Comparison of ENCODE assay signal across 8 mouse cellular contexts in genomic region chr7:45700301-45701015, GRCm38 (mm10). TPM values are rescaled to one million over a fixed set of nuclear protein-coding genes. Genes with fewer than 3 reads are reported as not detected.
DNase-seq lines count a peak whose midpoint lies in the region; ATAC-seq and TF ChIP-seq lines count a peak whose summit lies in the region.

No protein-coding gene starts in this region.

- H3K27ac ChIP-seq in intestine, postnatal 0 days (ENCODE audit: low read depth, low read length), result no peak overlapping the region
- H3K27ac ChIP-seq in limb, embryonic 10.5 days, result peak overlapping the region; percentile 72
- H3K27ac ChIP-seq in midbrain, embryonic 12.5 days (replicated peaks), result peak overlapping the region; percentile 66
- H3K27ac ChIP-seq in stomach, embryonic 14.5 days (ENCODE audit: low read length), result no peak overlapping the region

- 0 out of 2 replicates have a peak, but pooled peaks cover 6% of the 10 kb centered on the region for H3K4me1 ChIP-seq in intestine, postnatal 0 days (replicated peaks; ENCODE audit: control insufficient read depth, insufficient read depth, low read length)
- peaks cover 47% of the 10 kb centered on the region for H3K4me1 ChIP-seq in limb, embryonic 10.5 days
- H3K4me1 ChIP-seq in midbrain, embryonic 12.5 days, result peaks cover 47% of the 10 kb centered on the region
- H3K4me1 ChIP-seq in stomach, embryonic 14.5 days (ENCODE audit: control insufficient read depth, insufficient read depth, low read length), result peaks cover 27% of the 10 kb centered on the region

- no peak overlapping the region for H3K9ac ChIP-seq in intestine, postnatal 0 days (ENCODE audit: low read depth, low read length)
- peak overlapping the region; percentile 64 for H3K9ac ChIP-seq in midbrain, embryonic 12.5 days (replicated peaks)
- H3K9ac ChIP-seq in stomach, embryonic 14.5 days (replicated peaks; ENCODE audit: low read depth, low read length), result peak overlapping the region; percentile 55; the same call in 1 of the 2 replicates

- H3K36me3 ChIP-seq in intestine, postnatal 0 days (ENCODE audit: control insufficient read depth, insufficient read depth), result no peaks in the 10 kb centered on the region
- no peaks in the 10 kb centered on the region for H3K36me3 ChIP-seq in limb, embryonic 10.5 days
- H3K36me3 ChIP-seq in midbrain, embryonic 12.5 days, result no peaks in the 10 kb centered on the region
- no peaks in the 10 kb centered on the region for H3K36me3 ChIP-seq in stomach, embryonic 14.5 days (ENCODE audit: control insufficient read depth, insufficient read depth, low read length)

- H3K27me3 ChIP-seq in intestine, postnatal 0 days (replicated peaks; ENCODE audit: control insufficient read depth, insufficient read depth, low read length), result peaks cover 27% of the 10 kb centered on the region
- H3K27me3 ChIP-seq in limb, embryonic 10.5 days (ENCODE audit: low read depth, poor library complexity, severe bottlenecking), result peaks cover 40% of the 10 kb centered on the region
- peaks cover 28% of the 10 kb centered on the region for H3K27me3 ChIP-seq in midbrain, embryonic 12.5 days
- 0 out of 2 replicates have a peak, but pooled peaks cover 4% of the 10 kb centered on the region for H3K27me3 ChIP-seq in stomach, embryonic 14.5 days (ENCODE audit: control insufficient read depth, insufficient read depth, low read length)

- H3K4me2 ChIP-seq in intestine, postnatal 0 days (replicated peaks; ENCODE audit: low read depth), result peak overlapping the region; percentile 55
- H3K4me2 ChIP-seq in midbrain, embryonic 12.5 days (replicated peaks), result peak overlapping the region; percentile 87
- peak overlapping the region; percentile 73 for H3K4me2 ChIP-seq in stomach, embryonic 14.5 days (replicated peaks; ENCODE audit: low read depth, low read length)

- H3K4me3 ChIP-seq in intestine, postnatal 0 days (ENCODE audit: low read depth, low read length), result peak overlapping the region; percentile 34
- peak overlapping the region; percentile 51 for H3K4me3 ChIP-seq in limb, embryonic 10.5 days
- peak overlapping the region; percentile 48 for H3K4me3 ChIP-seq in midbrain, embryonic 12.5 days
- peak overlapping the region; percentile 39 for H3K4me3 ChIP-seq in stomach, embryonic 14.5 days (ENCODE audit: low read depth, low read length)

- H3K9me3 ChIP-seq in intestine, postnatal 0 days (ENCODE audit: control insufficient read depth), result no peaks in the 10 kb centered on the region
- no peaks in the 10 kb centered on the region for H3K9me3 ChIP-seq in limb, embryonic 10.5 days (replicated peaks)
- no peaks in the 10 kb centered on the region for H3K9me3 ChIP-seq in midbrain, embryonic 12.5 days
- H3K9me3 ChIP-seq in stomach, embryonic 14.5 days (ENCODE audit: control insufficient read depth, low read depth, low read length), result no peaks in the 10 kb centered on the region

- WGBS in intestine, postnatal 0 days, result 2% methylated on average over 20 of the region's 20 CpGs
- WGBS in limb, embryonic 10.5 days, result under 1% methylated on average over 20 of the region's 20 CpGs
- WGBS in midbrain, embryonic 12.5 days, result under 1% methylated on average over 20 of the region's 20 CpGs
- WGBS in stomach, embryonic 14.5 days, result 1% methylated on average over 20 of the region's 20 CpGs

- 0 out of 2 replicates have a peak, but pooled peaks have one; percentile 11 for ATAC-seq in granulocyte monocyte progenitor cell, adult 5-6 weeks (replicated peaks; ENCODE audit: poor library complexity, severe bottlenecking)
- no peak for ATAC-seq in intestine, postnatal 0 days
- ATAC-seq in midbrain, embryonic 12.5 days (ENCODE audit: low FRiP score, low read depth), result peak; percentile 14; the same call in 1 of the 2 replicates
- no peak for ATAC-seq in stomach, embryonic 14.5 days (ENCODE audit: insufficient number of reproducible peaks, insufficient read depth, low FRiP score, low read depth)

- DNase-seq in adrenal gland, adult 2 months, result peak; percentile 87
- no peak for DNase-seq in adrenal gland, postnatal 4 days (ENCODE audit: low spot score in 2 of 2)
- DNase-seq in embryo, embryonic 10.5 days (ENCODE audit: low spot score), result peak; percentile 93
- peak; percentile 73 for DNase-seq in limb, embryonic 10.5 days (ENCODE audit: low spot score)

- no peak for TF ChIP-seq CTCF in intestine, postnatal 0 days (IDR thresholded peaks at IDR 0.05; ENCODE audit: low read depth)

RNA-seq across cellular contexts. Expression of gene Car11, which starts 0.8 kb away (rescaled TPM):
- 10 to 100 TPM; 10.9 to 18.6 TPM for total RNA-seq in adrenal gland, adult 2 months (2021)
- 30.0 and 38.2 TPM in 2 replicates for polyA plus RNA-seq in adrenal gland, adult 2 months (2012; rRNA removed)
- total RNA-seq in adrenal gland, postnatal 4 days (2021), result 10 to 100 TPM; 15.1 to 16.4 TPM
- total RNA-seq in granulocyte monocyte progenitor cell, adult 5-6 weeks (2014; fragmentation: Nextera tagmentation), result not detected in 2 replicates
- total RNA-seq in granulocyte monocyte progenitor cell, adult 5-6 weeks (2017), result 0.09 TPM in 1 of 2 replicates, not detected in the other
- 2.1 and 2.7 TPM in 2 replicates for polyA plus RNA-seq in intestine, postnatal 0 days (2015; fragmentation: Nextera tagmentation; extraction: Ambion mirVana)
- polyA plus RNA-seq in limb, embryonic 10.5 days (2016; fragmentation: Nextera tagmentation; extraction: Ambion mirVana), result 2.2 and 4.9 TPM in 2 replicates
- 17.0 and 18.8 TPM in 2 replicates for polyA plus RNA-seq in midbrain, embryonic 12.5 days (2016; fragmentation: Nextera tagmentation; extraction: Ambion mirVana)
- polyA plus RNA-seq in stomach, embryonic 14.5 days (2014; fragmentation: Nextera tagmentation; extraction: Ambion mirVana), result 10.4 and 11.4 TPM in 2 replicates

RNA-seq across cellular contexts. Expression of gene Dbp, which starts 4.4 kb away (rescaled TPM):
- 100 to 1,000 TPM in 1 of 2 experiments, 10 to 100 TPM in 1; 54.3 to 225 TPM for total RNA-seq in adrenal gland, adult 2 months (2021)
- 569 and 796 TPM in 2 replicates for polyA plus RNA-seq in adrenal gland, adult 2 months (2012; rRNA removed)
- 100 to 1,000 TPM; 101 to 129 TPM for total RNA-seq in adrenal gland, postnatal 4 days (2021)
- 1.7 and 3.1 TPM in 2 replicates for total RNA-seq in granulocyte monocyte progenitor cell, adult 5-6 weeks (2014; fragmentation: Nextera tagmentation)
- 4.0 and 6.3 TPM in 2 replicates for total RNA-seq in granulocyte monocyte progenitor cell, adult 5-6 weeks (2017)
- polyA plus RNA-seq in intestine, postnatal 0 days (2015; fragmentation: Nextera tagmentation; extraction: Ambion mirVana), result 6.9 and 8.6 TPM in 2 replicates
- polyA plus RNA-seq in limb, embryonic 10.5 days (2016; fragmentation: Nextera tagmentation; extraction: Ambion mirVana), result 3.7 and 4.7 TPM in 2 replicates
- polyA plus RNA-seq in midbrain, embryonic 12.5 days (2016; fragmentation: Nextera tagmentation; extraction: Ambion mirVana), result 4.5 and 4.6 TPM in 2 replicates
- 6.4 and 6.7 TPM in 2 replicates for polyA plus RNA-seq in stomach, embryonic 14.5 days (2014; fragmentation: Nextera tagmentation; extraction: Ambion mirVana)

RNA-seq across cellular contexts. Expression of gene Sec1, which starts 6.3 kb away (rescaled TPM):
- under 1 TPM; 0.29 to 0.41 TPM for total RNA-seq in adrenal gland, adult 2 months (2021)
- 0.57 and 0.58 TPM in 2 replicates for polyA plus RNA-seq in adrenal gland, adult 2 months (2012; rRNA removed)
- under 1 TPM; 0.11 to 0.28 TPM for total RNA-seq in adrenal gland, postnatal 4 days (2021)
- not detected in 2 replicates for total RNA-seq in granulocyte monocyte progenitor cell, adult 5-6 weeks (2014; fragmentation: Nextera tagmentation)
- total RNA-seq in granulocyte monocyte progenitor cell, adult 5-6 weeks (2017), result not detected in 2 replicates
- polyA plus RNA-seq in intestine, postnatal 0 days (2015; fragmentation: Nextera tagmentation; extraction: Ambion mirVana), result 0.08 and 0.25 TPM in 2 replicates
- 0.54 and 0.83 TPM in 2 replicates for polyA plus RNA-seq in limb, embryonic 10.5 days (2016; fragmentation: Nextera tagmentation; extraction: Ambion mirVana)
- polyA plus RNA-seq in midbrain, embryonic 12.5 days (2016; fragmentation: Nextera tagmentation; extraction: Ambion mirVana), result 0.79 and 0.80 TPM in 2 replicates
- 4.8 and 5.7 TPM in 2 replicates for polyA plus RNA-seq in stomach, embryonic 14.5 days (2014; fragmentation: Nextera tagmentation; extraction: Ambion mirVana)

RNA-seq across cellular contexts. Expression of gene Rpl18, which starts 14.8 kb away (rescaled TPM):
- 1,000 to 10,000 TPM in 1 of 2 experiments, 100 to 1,000 TPM in 1; 972 to 1,050 TPM for total RNA-seq in adrenal gland, adult 2 months (2021)
- polyA plus RNA-seq in adrenal gland, adult 2 months (2012; rRNA removed), result 1,143 and 1,258 TPM in 2 replicates
- 1,000 to 10,000 TPM; 1,215 to 1,230 TPM for total RNA-seq in adrenal gland, postnatal 4 days (2021)
- total RNA-seq in granulocyte monocyte progenitor cell, adult 5-6 weeks (2014; fragmentation: Nextera tagmentation), result 2,165 and 2,847 TPM in 2 replicates
- total RNA-seq in granulocyte monocyte progenitor cell, adult 5-6 weeks (2017), result 1,831 and 2,021 TPM in 2 replicates
- polyA plus RNA-seq in intestine, postnatal 0 days (2015; fragmentation: Nextera tagmentation; extraction: Ambion mirVana), result 708 and 740 TPM in 2 replicates
- polyA plus RNA-seq in limb, embryonic 10.5 days (2016; fragmentation: Nextera tagmentation; extraction: Ambion mirVana), result 1,218 and 1,459 TPM in 2 replicates
- 688 and 721 TPM in 2 replicates for polyA plus RNA-seq in midbrain, embryonic 12.5 days (2016; fragmentation: Nextera tagmentation; extraction: Ambion mirVana)
- 1,227 and 1,272 TPM in 2 replicates for polyA plus RNA-seq in stomach, embryonic 14.5 days (2014; fragmentation: Nextera tagmentation; extraction: Ambion mirVana)

RNA-seq across cellular contexts. Expression of gene Ntn5, which starts 16.6 kb away (rescaled TPM):
- under 1 TPM in 1 of 2 experiments, not detected in 1; 0.31 TPM for total RNA-seq in adrenal gland, adult 2 months (2021)
- 0.40 and 0.86 TPM in 2 replicates for polyA plus RNA-seq in adrenal gland, adult 2 months (2012; rRNA removed)
- total RNA-seq in adrenal gland, postnatal 4 days (2021), result under 1 TPM in 1 of 2 experiments, not detected in 1; 0.20 TPM
- not detected in 2 replicates for total RNA-seq in granulocyte monocyte progenitor cell, adult 5-6 weeks (2014; fragmentation: Nextera tagmentation)
- not detected in 2 replicates for total RNA-seq in granulocyte monocyte progenitor cell, adult 5-6 weeks (2017)
- polyA plus RNA-seq in intestine, postnatal 0 days (2015; fragmentation: Nextera tagmentation; extraction: Ambion mirVana), result 0.10 and 0.20 TPM in 2 replicates
- 0.16 and 0.39 TPM in 2 replicates for polyA plus RNA-seq in limb, embryonic 10.5 days (2016; fragmentation: Nextera tagmentation; extraction: Ambion mirVana)
- polyA plus RNA-seq in midbrain, embryonic 12.5 days (2016; fragmentation: Nextera tagmentation; extraction: Ambion mirVana), result 0.31 TPM in 1 of 2 replicates, not detected in the other
- 0.67 and 1.0 TPM in 2 replicates for polyA plus RNA-seq in stomach, embryonic 14.5 days (2014; fragmentation: Nextera tagmentation; extraction: Ambion mirVana)

Comparison
In these comparisons a context has a peak if more than half of its experiments do, and no peak if none do; other contexts are left out.
1. DNase-seq: peak in adrenal gland, adult 2 months (single experiment), embryo, embryonic 10.5 days (single experiment) and limb, embryonic 10.5 days (single experiment); none in adrenal gland, postnatal 4 days (0 of 2).
2. ATAC-seq: peak in granulocyte monocyte progenitor cell, adult 5-6 weeks (single experiment) and midbrain, embryonic 12.5 days (single experiment); none in intestine, postnatal 0 days (single experiment) and stomach, embryonic 14.5 days (single experiment).
3. H3K27ac ChIP-seq: peak in limb, embryonic 10.5 days (single experiment) and midbrain, embryonic 12.5 days (single experiment); none in intestine, postnatal 0 days (single experiment) and stomach, embryonic 14.5 days (single experiment).
4. RNA of gene Dbp, which starts 4.4 kb away (polyA plus RNA-seq): 569 to 796 TPM in adrenal gland, adult 2 months; 6.9 to 8.6 TPM in intestine, postnatal 0 days, 6.4 to 6.7 TPM in stomach, embryonic 14.5 days, 3.7 to 4.7 TPM in limb, embryonic 10.5 days and 4.5 to 4.6 TPM in midbrain, embryonic 12.5 days; every median in the first group is over 10 times any median in the second.
5. Peak in every context shown above with its lines, with median percentiles within 50 percentile points of each other: H3K4me2 ChIP-seq and H3K4me3 ChIP-seq.